ENCODE assay signal across 8 mouse cellular contexts in genomic region chr11:97041022-97041899, GRCm38 (mm10). TPM values are rescaled to one million over a fixed set of nuclear protein-coding genes. Genes with fewer than 3 reads are reported as not detected.
A peak's percentile ranks its signal among the peaks of the same experiment; 100 is the strongest.
DNase-seq lines count a peak whose midpoint lies in the region; ATAC-seq and TF ChIP-seq lines count a peak whose summit lies in the region.

Gene Lrrc46 (minus strand): TSS chr11:97041407.
Gene Mrpl10 (plus strand): TSS chr11:97041560.

- H3K4me1 ChIP-seq in embryonic facial prominence, embryonic 12.5 days, result peaks cover 7% of the 10 kb centered on the region
- H3K4me1 ChIP-seq in limb, embryonic 11.5 days (ENCODE audit: control insufficient read depth, insufficient read depth, low read length), result no peaks in the 10 kb centered on the region; the same call in 1 of the 2 replicates
- peaks cover 10% of the 10 kb centered on the region for H3K4me1 ChIP-seq in midbrain, embryonic 13.5 days (replicated peaks)
- H3K4me1 ChIP-seq in small intestine, adult 2 months (ENCODE audit: control insufficient read depth, insufficient read depth, insufficient read length, low read length), result no peaks in the 10 kb centered on the region

- peaks cover 14% of the 10 kb centered on the region for H3K36me3 ChIP-seq in embryonic facial prominence, embryonic 12.5 days
- H3K36me3 ChIP-seq in limb, embryonic 11.5 days (ENCODE audit: control insufficient read depth, insufficient read depth, low read length), result peaks cover 8% of the 10 kb centered on the region
- H3K36me3 ChIP-seq in midbrain, embryonic 13.5 days, result peaks cover 9% of the 10 kb centered on the region
- H3K36me3 ChIP-seq in small intestine, adult 2 months (ENCODE audit: control insufficient read depth, insufficient read depth, low read length), result peaks cover 2% of the 10 kb centered on the region; the same call in 1 of the 2 replicates

- peak; percentile 89 for DNase-seq in 3T3-L1 (ENCODE audit: low read depth, low spot score)
- DNase-seq in adrenal gland, postnatal 36 days, result peak; percentile 91 to 93
- peak; percentile 91 for DNase-seq in heart, adult 18-20 months
- peak; percentile 87 for DNase-seq in kidney, adult 18-20 months
- peak; percentile 97 for DNase-seq in limb, embryonic 11.5 days (ENCODE audit: low spot score)

- TF ChIP-seq CTCF in small intestine, adult 2 months (IDR thresholded peaks at IDR 0.05; ENCODE audit: extremely low read depth, insufficient read length, insufficient replicate concordance, low read depth, low read length), result no peak

- H3K27me3 ChIP-seq in embryonic facial prominence, embryonic 12.5 days, result no peaks in the 10 kb centered on the region
- H3K27me3 ChIP-seq in limb, embryonic 11.5 days (ENCODE audit: control insufficient read depth, insufficient read depth, low read length), result no peaks in the 10 kb centered on the region
- H3K27me3 ChIP-seq in midbrain, embryonic 13.5 days, result no peaks in the 10 kb centered on the region
- no peaks in the 10 kb centered on the region for H3K27me3 ChIP-seq in small intestine, adult 2 months (ENCODE audit: control insufficient read depth, insufficient read depth, low read length)

- H3K4me3 ChIP-seq in embryonic facial prominence, embryonic 12.5 days, result peak within 1 kb of the TSS; percentile 83
- H3K4me3 ChIP-seq in limb, embryonic 11.5 days (ENCODE audit: low read depth, low read length), result peak within 1 kb of the TSS; percentile 65
- peak within 1 kb of the TSS; percentile 82 for H3K4me3 ChIP-seq in midbrain, embryonic 13.5 days (replicated peaks)
- peak within 1 kb of the TSS; percentile 90 for H3K4me3 ChIP-seq in small intestine, adult 2 months (ENCODE audit: low read depth, low read length)

- peak within 1 kb of the TSS; percentile 93 for H3K9ac ChIP-seq in embryonic facial prominence, embryonic 12.5 days
- H3K9ac ChIP-seq in limb, embryonic 11.5 days (ENCODE audit: low read length), result peak within 1 kb of the TSS; percentile 79
- peak within 1 kb of the TSS; percentile 87 for H3K9ac ChIP-seq in midbrain, embryonic 13.5 days (replicated peaks)

- no peaks in the 10 kb centered on the region for H3K9me3 ChIP-seq in embryonic facial prominence, embryonic 12.5 days
- H3K9me3 ChIP-seq in limb, embryonic 11.5 days (ENCODE audit: control insufficient read depth, low read length), result no peaks in the 10 kb centered on the region
- no peaks in the 10 kb centered on the region for H3K9me3 ChIP-seq in midbrain, embryonic 13.5 days

- H3K27ac ChIP-seq in embryonic facial prominence, embryonic 12.5 days, result 0 out of 2 replicates have a peak within 1 kb of the TSS, but pooled peaks have one; percentile 50
- 0 out of 2 replicates have a peak within 1 kb of the TSS, but pooled peaks have one; percentile 18 for H3K27ac ChIP-seq in limb, embryonic 11.5 days (replicated peaks; ENCODE audit: low read depth, low read length)
- H3K27ac ChIP-seq in midbrain, embryonic 13.5 days, result peak within 1 kb of the TSS; percentile 83
- H3K27ac ChIP-seq in small intestine, adult 2 months (ENCODE audit: insufficient read depth, low read depth, low read length), result 0 out of 2 replicates have a peak within 1 kb of the TSS, but pooled peaks have one; percentile 36

- peak within 1 kb of the TSS; percentile 71 for H3K4me2 ChIP-seq in embryonic facial prominence, embryonic 12.5 days (replicated peaks)
- peak within 1 kb of the TSS; percentile 84 for H3K4me2 ChIP-seq in limb, embryonic 11.5 days (ENCODE audit: low read depth, severe bottlenecking)
- H3K4me2 ChIP-seq in midbrain, embryonic 13.5 days (replicated peaks), result peak within 1 kb of the TSS; percentile 86

- TF ChIP-seq POLR2A in small intestine, adult 2 months (IDR thresholded peaks at IDR 0.05; ENCODE audit: low read depth, low read length), result peak; percentile 73

- ATAC-seq in embryonic facial prominence, embryonic 12.5 days (ENCODE audit: insufficient number of reproducible peaks, insufficient read depth, low FRiP score, low TSS enrichment), result peak; percentile 73; the same call in 1 of the 2 replicates
- ATAC-seq in limb, embryonic 11.5 days (ENCODE audit: insufficient number of reproducible peaks, low FRiP score, low TSS enrichment, low read depth), result peak; percentile 91
- peak; percentile 96 for ATAC-seq in midbrain, embryonic 13.5 days

- under 1% methylated on average over 44 of the region's 48 CpGs for WGBS in embryonic facial prominence, embryonic 12.5 days
- under 1% methylated on average over 48 of the region's 48 CpGs for WGBS in limb, embryonic 11.5 days
- 1% methylated on average over 44 of the region's 48 CpGs for WGBS in midbrain, embryonic 13.5 days
- under 1% methylated on average over 48 of the region's 48 CpGs for WGBS in small intestine, adult 2 months

RNA-seq across cellular contexts. Expression of gene Lrrc46, which starts in this region (rescaled TPM):
- 1 to 10 TPM; 1.3 TPM for total RNA-seq in adrenal gland, postnatal 36 days (2021)
- 0.87 and 0.89 TPM in 2 replicates for polyA plus RNA-seq in embryonic facial prominence, embryonic 12.5 days (2016; fragmentation: Nextera tagmentation; extraction: Ambion mirVana)
- under 1 TPM; 0.25 to 0.36 TPM for total RNA-seq in heart, adult 18-20 months (2021)
- polyA plus RNA-seq in limb, embryonic 11.5 days (2014; fragmentation: Nextera tagmentation; extraction: Ambion mirVana), result 0.79 and 1.4 TPM in 2 replicates
- polyA plus RNA-seq in midbrain, embryonic 13.5 days (2015; fragmentation: Nextera tagmentation; extraction: Ambion mirVana), result 2.5 and 3.2 TPM in 2 replicates
- polyA plus RNA-seq in small intestine, adult 2 months (2012; rRNA removed), result 0.09 TPM in 2 replicates

RNA-seq across cellular contexts. Expression of gene Mrpl10, which starts in this region (rescaled TPM):
- 100 to 1,000 TPM; 131 to 141 TPM for total RNA-seq in adrenal gland, postnatal 36 days (2021)
- 79.9 and 81.6 TPM in 2 replicates for polyA plus RNA-seq in embryonic facial prominence, embryonic 12.5 days (2016; fragmentation: Nextera tagmentation; extraction: Ambion mirVana)
- 10 to 100 TPM; 92.1 to 94.8 TPM for total RNA-seq in heart, adult 18-20 months (2021)
- polyA plus RNA-seq in limb, embryonic 11.5 days (2014; fragmentation: Nextera tagmentation; extraction: Ambion mirVana), result 93.0 and 96.5 TPM in 2 replicates
- 58.2 and 62.0 TPM in 2 replicates for polyA plus RNA-seq in midbrain, embryonic 13.5 days (2015; fragmentation: Nextera tagmentation; extraction: Ambion mirVana)
- 32.2 and 59.3 TPM in 2 replicates for polyA plus RNA-seq in small intestine, adult 2 months (2012; rRNA removed)

Comparison
In these comparisons a context has a peak if more than half of its experiments do, and no peak if none do; other contexts are left out.
1. Peak in every context shown above with its lines: DNase-seq, ATAC-seq, H3K4me3 ChIP-seq and H3K27ac ChIP-seq.
2. H3K27ac ChIP-seq: peak in every context shown above with its lines; median percentile 83 in midbrain, embryonic 13.5 days; 50 in embryonic facial prominence, embryonic 12.5 days; 36 in small intestine, adult 2 months; 18 in limb, embryonic 11.5 days.